Mouse (Mus musculus): ENCODE data around the gene Zfhx3. TPM values are rescaled to one million over a fixed set of nuclear protein-coding genes. Genes with fewer than 3 reads are reported as not detected.
A peak's percentile ranks its signal among the peaks of the same experiment; 100 is the strongest.

Zfhx3 gene
- polyA plus RNA-seq, 1 experiment from 2014 or later, result 19.8 TPM

DNA sequence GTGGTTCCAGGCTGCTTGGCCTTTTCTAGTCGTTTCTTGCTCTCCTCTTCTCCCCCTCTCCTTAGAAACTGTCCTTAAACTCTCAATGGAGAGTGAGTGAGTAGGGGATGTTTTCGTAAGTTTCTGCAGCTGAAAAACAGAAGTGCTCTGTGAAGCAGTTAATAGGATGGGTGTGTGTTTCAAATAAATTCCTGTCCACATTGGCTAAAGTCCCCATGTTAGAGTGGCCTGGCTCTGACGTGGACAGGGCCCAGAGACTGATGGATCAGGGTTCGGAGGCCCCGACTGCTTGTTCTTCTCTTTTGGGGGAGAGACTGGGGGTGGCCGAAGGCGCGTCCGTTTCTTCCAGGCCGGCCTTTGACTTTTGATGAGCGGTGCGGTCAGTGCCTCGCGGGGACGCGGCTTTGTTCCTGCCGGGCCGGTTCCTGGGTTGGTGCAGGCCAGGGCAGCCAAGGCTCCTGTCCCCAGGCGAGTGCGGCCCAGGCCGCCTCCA lies 771.7 kb downstream of the Zfhx3 start:
- TF ChIP-seq CTCF (IDR thresholded peaks at IDR 0.05; ENCODE audit: low read depth), result no peak
- peak overlapping the region; percentile 77 for H3K4me3 ChIP-seq (ENCODE audit: low read depth, low read length)
- no peaks in the 10 kb centered on the region for H3K9me3 ChIP-seq (ENCODE audit: low read depth, low read length)
- peak overlapping the region; percentile 96 for H3K27ac ChIP-seq (ENCODE audit: low read depth)
- peak; percentile 48 for DNase-seq
- peak overlapping the region; percentile 97 for H3K4me2 ChIP-seq
- ATAC-seq (ENCODE audit: insufficient read depth), result peak; percentile 15; the same call in 1 of the 2 replicates
- peaks cover 50% of the 10 kb centered on the region for H3K4me1 ChIP-seq (ENCODE audit: insufficient read depth)
- no peaks in the 10 kb centered on the region for H3K27me3 ChIP-seq (ENCODE audit: insufficient read depth, low read length)
- no peaks in the 10 kb centered on the region for H3K36me3 ChIP-seq (ENCODE audit: insufficient read depth)
- peak overlapping the region; percentile 94 for H3K9ac ChIP-seq
- 2% methylated on average over 21 of the region's 21 CpGs for WGBS

DNA sequence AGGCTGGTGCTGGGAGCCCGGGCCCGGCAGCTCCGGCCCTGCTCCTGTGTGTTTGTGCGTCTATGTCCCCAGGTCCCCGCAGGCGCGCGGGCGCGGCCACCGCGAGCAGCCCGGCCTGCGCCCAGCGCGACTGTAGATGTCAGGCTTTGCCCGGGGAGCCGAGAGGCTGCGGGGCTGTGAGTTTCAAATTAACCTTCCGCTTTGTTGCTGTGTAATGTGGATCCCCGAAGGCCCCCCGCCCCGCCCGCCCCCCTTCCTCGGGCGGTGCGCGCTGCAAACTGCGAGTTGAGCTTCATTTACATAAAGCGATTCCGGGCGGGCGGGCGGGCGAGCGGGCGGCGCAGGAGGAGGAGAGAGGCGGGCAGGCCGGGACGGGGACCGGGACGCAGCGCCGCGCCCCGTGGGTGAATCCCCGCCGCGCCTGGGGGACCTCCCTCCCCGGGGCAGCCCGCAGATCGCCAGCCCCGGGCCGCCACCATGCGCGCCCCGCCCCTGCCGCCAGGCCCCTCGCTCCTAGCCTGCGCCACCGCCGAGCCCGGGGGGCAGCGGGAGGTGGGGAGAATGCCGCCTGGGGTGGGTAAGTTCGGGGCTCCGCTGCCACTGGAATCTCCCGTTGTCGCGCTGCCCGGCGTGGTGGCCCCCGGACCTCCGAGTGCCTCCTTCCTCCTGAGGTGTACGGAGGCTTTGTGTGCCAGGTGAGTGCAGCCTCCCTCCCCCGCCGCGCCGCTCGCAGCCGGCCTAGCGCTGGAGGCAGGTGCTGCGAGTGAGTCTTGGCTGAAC lies 772.4 kb downstream of the Zfhx3 start:
- no peaks in the 10 kb centered on the region for H3K9me3 ChIP-seq (ENCODE audit: low read depth, low read length)

DNA sequence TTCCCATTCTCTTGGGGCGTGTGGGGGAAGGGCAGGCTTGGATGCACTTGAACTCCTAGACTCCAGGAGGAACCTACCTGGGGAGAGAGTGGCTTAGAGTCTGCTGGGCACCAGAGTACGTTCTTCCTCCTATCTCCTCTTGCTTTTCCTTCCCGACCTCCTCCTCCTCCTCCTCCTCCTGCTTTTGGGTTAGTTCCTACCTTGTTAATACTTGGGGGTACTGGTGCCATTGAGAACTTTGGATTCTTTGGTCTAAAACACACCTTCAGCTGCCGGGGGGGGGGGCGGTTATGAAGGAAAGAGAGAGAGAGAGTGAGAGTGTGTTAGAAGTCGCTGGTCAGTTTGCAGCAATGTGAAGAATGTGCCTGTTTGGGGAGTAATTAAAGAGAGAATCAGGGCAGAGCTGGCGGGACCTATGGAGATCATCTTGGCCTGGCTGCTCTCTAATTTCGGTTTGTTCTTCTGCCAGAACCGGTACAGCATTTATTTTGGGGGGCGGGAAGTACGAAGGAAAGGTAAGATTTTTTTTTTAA lies 773.0 kb downstream of the Zfhx3 start:
- peak overlapping the region; percentile 96 for H3K27ac ChIP-seq (ENCODE audit: low read depth)
- no peak for ATAC-seq (ENCODE audit: insufficient read depth)
- H3K36me3 ChIP-seq (ENCODE audit: insufficient read depth), result no peaks in the 10 kb centered on the region; the same call in 1 of the 2 replicates
- no peak for TF ChIP-seq CTCF (IDR thresholded peaks at IDR 0.05; ENCODE audit: low read depth)
- peak overlapping the region; percentile 77 for H3K4me3 ChIP-seq (ENCODE audit: low read depth, low read length)
- peak; percentile 76 for DNase-seq
- H3K27me3 ChIP-seq (ENCODE audit: insufficient read depth, low read length), result no peaks in the 10 kb centered on the region
- H3K9me3 ChIP-seq (ENCODE audit: low read depth, low read length), result no peaks in the 10 kb centered on the region
- peaks cover 41% of the 10 kb centered on the region for H3K4me1 ChIP-seq (ENCODE audit: insufficient read depth)
- peak overlapping the region; percentile 97 for H3K4me2 ChIP-seq
- WGBS, result 11% methylated on average over 11 of the region's 11 CpGs
- peak overlapping the region; percentile 94 for H3K9ac ChIP-seq

More for the DNA sequence above, 772.4 kb downstream of the Zfhx3 start:
- peak overlapping the region; percentile 96 for H3K27ac ChIP-seq (ENCODE audit: low read depth)
- DNase-seq (peak; percentile 85), ATAC-seq (ENCODE audit: insufficient read depth) (peak; percentile 73)
- H3K4me2 ChIP-seq, result peak overlapping the region; percentile 97
- peak overlapping the region; percentile 94 for H3K9ac ChIP-seq
- H3K27me3 ChIP-seq (ENCODE audit: insufficient read depth, low read length), result no peaks in the 10 kb centered on the region
- TF ChIP-seq CTCF (IDR thresholded peaks at IDR 0.05; ENCODE audit: low read depth), result no peak
- H3K36me3 ChIP-seq (ENCODE audit: insufficient read depth), result no peaks in the 10 kb centered on the region; the same call in 1 of the 2 replicates
- peaks cover 45% of the 10 kb centered on the region for H3K4me1 ChIP-seq (ENCODE audit: insufficient read depth)
- H3K4me3 ChIP-seq (ENCODE audit: low read depth, low read length), result peak overlapping the region; percentile 77
- WGBS, result under 1% methylated on average over 59 of the region's 84 CpGs

DNA sequence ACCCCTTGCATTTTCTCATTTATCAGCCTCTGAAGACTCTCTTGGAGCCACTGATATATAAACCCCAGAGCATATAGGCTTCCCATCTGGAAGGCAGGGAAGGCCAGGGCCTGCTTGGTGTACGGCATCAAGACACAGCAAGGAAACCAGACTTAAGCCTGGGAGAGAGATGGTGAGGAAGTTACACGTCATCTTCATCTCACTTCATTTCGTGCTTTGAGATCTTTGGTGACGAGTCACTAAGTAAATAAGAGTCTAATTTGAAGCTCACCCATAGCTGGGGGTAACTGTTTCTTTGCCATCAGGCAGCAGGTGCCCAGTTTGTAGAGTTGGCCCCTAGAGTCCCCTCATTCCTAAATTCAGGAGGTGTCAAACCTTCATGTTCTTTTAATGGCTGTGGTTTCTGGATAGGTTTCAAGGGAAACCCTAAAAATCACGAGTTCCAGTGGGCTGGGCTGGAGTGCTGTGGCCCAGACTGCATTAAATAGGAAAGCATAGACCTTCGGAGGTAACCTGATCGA lies 773.9 kb downstream of the Zfhx3 start:
- no peaks in the 10 kb centered on the region for H3K9me3 ChIP-seq (ENCODE audit: low read depth, low read length)
- DNase-seq (no peak), ATAC-seq (ENCODE audit: insufficient read depth) (no peak)
- no peak for TF ChIP-seq CTCF (IDR thresholded peaks at IDR 0.05; ENCODE audit: low read depth)
- peak overlapping the region; percentile 97 for H3K4me2 ChIP-seq
- peaks cover 39% of the 10 kb centered on the region for H3K4me1 ChIP-seq (ENCODE audit: insufficient read depth)
- peak overlapping the region; percentile 94; the same call in 1 of the 2 replicates for H3K9ac ChIP-seq
- H3K36me3 ChIP-seq (ENCODE audit: insufficient read depth), result no peaks in the 10 kb centered on the region; the same call in 1 of the 2 replicates
- peak overlapping the region; percentile 77 for H3K4me3 ChIP-seq (ENCODE audit: low read depth, low read length)
- H3K27ac ChIP-seq (ENCODE audit: low read depth), result peak overlapping the region; percentile 13; the same call in 1 of the 2 replicates
- no peaks in the 10 kb centered on the region for H3K27me3 ChIP-seq (ENCODE audit: insufficient read depth, low read length)
- WGBS, result 22% methylated on average over 7 of the region's 7 CpGs

DNA sequence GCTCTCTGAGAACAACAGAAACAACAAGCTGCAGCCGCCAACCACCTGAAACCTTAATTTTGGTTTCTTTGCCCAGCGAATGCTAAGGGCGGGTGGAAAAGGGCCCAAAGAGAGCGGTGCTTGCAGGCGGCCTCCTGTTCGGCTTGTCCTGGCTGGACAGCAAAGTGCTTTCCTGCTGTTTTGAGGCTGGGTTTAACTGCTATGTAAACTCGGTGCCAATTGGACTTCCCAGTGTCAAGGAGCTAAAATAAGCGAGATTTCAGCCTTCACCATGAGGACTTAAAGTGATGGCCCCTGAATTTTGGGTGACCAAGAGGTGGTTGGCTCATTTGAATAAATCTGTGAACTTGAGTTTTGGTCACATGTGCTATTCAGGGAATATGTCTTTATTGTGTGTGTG lies 775.1 kb downstream of the Zfhx3 start:
- H3K27me3 ChIP-seq (ENCODE audit: insufficient read depth, low read length), result no peaks in the 10 kb centered on the region
- peak overlapping the region; percentile 78 for H3K27ac ChIP-seq (ENCODE audit: low read depth)
- H3K9me3 ChIP-seq (ENCODE audit: low read depth, low read length), result no peaks in the 10 kb centered on the region
- H3K9ac ChIP-seq, result no peak overlapping the region
- H3K36me3 ChIP-seq (ENCODE audit: insufficient read depth), result no peaks in the 10 kb centered on the region; the same call in 1 of the 2 replicates
- WGBS, result 47% methylated on average over 8 of the region's 8 CpGs
- peak overlapping the region; percentile 97 for H3K4me2 ChIP-seq
- TF ChIP-seq CTCF (IDR thresholded peaks at IDR 0.05; ENCODE audit: low read depth), result no peak
- peaks cover 31% of the 10 kb centered on the region for H3K4me1 ChIP-seq (ENCODE audit: insufficient read depth)
- DNase-seq, result no peak
- H3K4me3 ChIP-seq (ENCODE audit: low read depth, low read length), result no peak overlapping the region
- ATAC-seq (ENCODE audit: insufficient read depth), result no peak

DNA sequence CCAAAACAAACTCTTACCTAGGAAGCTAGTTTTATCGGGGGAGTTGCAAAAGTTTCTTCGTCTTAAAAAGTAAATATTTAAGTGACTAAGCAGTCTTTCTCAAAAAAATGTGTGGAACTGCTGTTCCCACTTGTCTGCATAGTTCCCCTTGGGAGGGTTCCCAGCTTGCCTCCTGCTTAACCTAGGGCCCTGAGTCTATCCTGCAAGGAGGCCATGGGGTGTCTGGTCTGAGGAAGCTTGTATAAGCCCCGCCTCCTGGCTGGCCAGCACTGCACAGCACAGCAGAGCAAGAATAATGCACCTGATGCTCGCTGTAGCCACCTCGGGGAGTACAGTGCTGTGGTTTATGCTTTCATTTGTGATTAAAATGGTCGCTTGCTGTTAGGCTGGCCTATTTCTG lies 775.6 kb downstream of the Zfhx3 start:
- peak overlapping the region; percentile 9; the same call in 1 of the 2 replicates for H3K4me3 ChIP-seq (ENCODE audit: low read depth, low read length)
- TF ChIP-seq CTCF (IDR thresholded peaks at IDR 0.05; ENCODE audit: low read depth), result no peak
- H3K36me3 ChIP-seq (ENCODE audit: insufficient read depth), result no peaks in the 10 kb centered on the region; the same call in 1 of the 2 replicates
- peak overlapping the region; percentile 32; the same call in 1 of the 2 replicates for H3K9ac ChIP-seq
- 21% methylated on average over 6 of the region's 6 CpGs for WGBS
- peak overlapping the region; percentile 97 for H3K4me2 ChIP-seq
- no peaks in the 10 kb centered on the region for H3K27me3 ChIP-seq (ENCODE audit: insufficient read depth, low read length)
- ATAC-seq (ENCODE audit: insufficient read depth) (no peak), DNase-seq (no peak)
- H3K27ac ChIP-seq (ENCODE audit: low read depth), result peak overlapping the region; percentile 78
- H3K4me1 ChIP-seq (ENCODE audit: insufficient read depth), result peaks cover 31% of the 10 kb centered on the region
- no peaks in the 10 kb centered on the region for H3K9me3 ChIP-seq (ENCODE audit: low read depth, low read length)

DNA sequence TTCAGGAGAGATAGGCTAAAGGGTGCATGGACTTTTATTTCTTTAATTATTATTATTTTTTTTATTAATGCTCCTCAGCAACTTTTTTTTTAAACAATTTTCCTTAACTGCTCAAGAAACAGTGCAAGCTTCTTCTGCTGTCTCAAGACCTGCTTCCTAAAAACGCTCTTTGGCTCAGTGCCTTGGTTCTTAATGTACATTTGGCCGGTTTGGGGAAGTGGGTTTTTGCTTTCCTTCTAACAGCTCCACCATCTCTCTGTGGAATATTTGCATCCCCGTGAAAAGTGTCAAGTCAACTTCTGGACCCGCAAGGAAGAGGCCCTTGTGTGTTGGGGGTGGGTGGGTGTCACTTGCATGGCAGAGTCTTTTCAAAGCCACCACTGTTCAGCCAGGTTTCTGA lies 778.4 kb downstream of the Zfhx3 start:
- H3K9me3 ChIP-seq (ENCODE audit: low read depth, low read length), result no peaks in the 10 kb centered on the region
- ATAC-seq (ENCODE audit: insufficient read depth) (no peak), DNase-seq (no peak)
- no peak overlapping the region for H3K4me3 ChIP-seq (ENCODE audit: low read depth, low read length)
- H3K36me3 ChIP-seq (ENCODE audit: insufficient read depth), result no peaks in the 10 kb centered on the region; the same call in 1 of the 2 replicates
- peaks cover 45% of the 10 kb centered on the region for H3K4me1 ChIP-seq (ENCODE audit: insufficient read depth)
- H3K27me3 ChIP-seq (ENCODE audit: insufficient read depth, low read length), result no peaks in the 10 kb centered on the region
- 36% methylated on average over 4 of the region's 4 CpGs for WGBS
- TF ChIP-seq CTCF (IDR thresholded peaks at IDR 0.05; ENCODE audit: low read depth), result no peak
- H3K4me2 ChIP-seq, result no peak overlapping the region
- no peak overlapping the region; the same call in 1 of the 2 replicates for H3K27ac ChIP-seq (ENCODE audit: low read depth)
- no peak overlapping the region for H3K9ac ChIP-seq

All from lung, embryonic 14.5 days (tissue).